Mouse (Mus musculus) forebrain, embryonic 14.5 days (tissue): ENCODE measurements around the gene Rp9. TPM values are rescaled to one million over a fixed set of nuclear protein-coding genes. Genes with fewer than 3 reads are reported as not detected.
A peak's percentile ranks its signal among the peaks of the same experiment; 100 is the strongest.
"Not testable (repeated sequence)": the region's sequence is repeated elsewhere in the genome, so short reads cannot be mapped to it uniquely, and the experiment has no call there.

Experiments
- ATAC-seq: fragments of 200-750 bp; cut with Nextera tagmentation; 2 replicates; pipeline ENCODE4 v1.8.0; 2017; ENCODE audit warnings: mild to moderate bottlenecking, moderate library complexity
- DNase-seq: peaks from one replicate; pipeline ENCODE4 v3.0.0-alpha.2; 2015; ENCODE audit warnings: low spot score
- H3K27ac ChIP-seq: fragments of 300-500 bp; sonication (generic); 2 replicates; pipeline ENCODE4 v1.5.1; 2014; ENCODE audit warnings: low read depth, mild to moderate bottlenecking, control low read depth, low read length, moderate library complexity
- H3K27me3 ChIP-seq: fragments of 300-500 bp; sonication (generic); replicated peaks from 2 replicates; pipeline ENCODE4 v1.6.1; 2014; ENCODE audit warnings: low read length, control low read depth, mixed read lengths; ENCODE audit not compliant: control insufficient read depth, insufficient read depth
- H3K36me3 ChIP-seq: fragments of 300-500 bp; sonication (generic); 2 replicates; pipeline ENCODE4 v1.6.1; 2014; ENCODE audit warnings: low read length, control low read depth; ENCODE audit not compliant: control insufficient read depth, insufficient read depth
- H3K4me1 ChIP-seq: fragments of 300-500 bp; sonication (generic); 2 replicates; pipeline ENCODE4 v1.6.1; 2014; ENCODE audit warnings: antibody characterized with exemption, low read length, control low read depth; ENCODE audit not compliant: control insufficient read depth, insufficient read depth
- H3K4me2 ChIP-seq: fragments of 300-500 bp; sonication (generic); 2 replicates; pipeline ENCODE4 v1.6.1; 2014; ENCODE audit warnings: mild to moderate bottlenecking, control low read depth, low read length
- H3K4me3 ChIP-seq: fragments of 300-500 bp; sonication (generic); 2 replicates; pipeline ENCODE4 v1.5.1; 2014; ENCODE audit warnings: low read depth, low read length, control low read depth
- H3K9ac ChIP-seq: fragments of 300-500 bp; sonication (generic); 2 replicates; pipeline ENCODE4 v1.6.1; 2014; ENCODE audit warnings: mild to moderate bottlenecking, low read length, control low read depth, moderate library complexity
- H3K9me3 ChIP-seq: fragments of 300-500 bp; sonication (generic); replicated peaks from 2 replicates; pipeline ENCODE4 v1.6.1; 2016; ENCODE audit warnings: low read length, control low read depth, mixed read lengths; ENCODE audit not compliant: control insufficient read depth
- WGBS: fragments of 180-500 bp; shearing (Covaris S2); extraction: QIAGEN DNeasy Blood & Tissue Kit; methylation state at CpG from one replicate; pipeline ENCODE4 v1.1.7; 2014; 5-methylcytosine and 5-hydroxymethylcytosine counted together
- polyA plus RNA-seq: library from polyadenylated mRNA; unstranded; fragments of >200 nt; fragmentation: Nextera tagmentation; extraction: Ambion mirVana; gene quantifications from 2 replicates; pipeline ENCODE4 v1.2.1, GENCODE M21; 2014

The Rp9 gene
- polyA plus RNA-seq, 1 experiment from 2014 or later: 60.8 TPM

DNA sequence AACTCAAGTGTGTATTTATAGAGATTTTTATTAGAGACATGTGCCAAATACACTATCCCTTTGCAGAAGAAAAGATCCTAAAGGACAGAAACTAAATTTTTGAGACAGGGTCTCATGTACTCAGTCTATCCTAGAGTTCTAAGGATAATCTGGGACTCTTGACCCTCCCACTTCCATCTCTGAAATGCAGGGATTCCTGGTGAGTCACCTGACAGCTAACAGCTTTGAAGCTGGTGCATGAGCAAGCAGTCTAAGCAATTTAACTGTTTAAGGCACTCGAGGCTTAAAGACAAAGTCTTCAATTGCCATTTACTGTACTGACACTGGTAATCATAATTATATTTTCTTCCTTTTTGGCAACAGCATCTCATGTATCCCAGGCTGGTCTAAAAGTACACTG is 47.0 kb downstream of the Rp9 start:
- no peaks in the 10 kb centered on the region for H3K36me3 ChIP-seq
- 66% methylated on average over 1 of the region's 1 CpGs for WGBS
- no peak overlapping the region for H3K4me2 ChIP-seq
- no peaks in the 10 kb centered on the region for H3K27me3 ChIP-seq
- DNase-seq (no peak), ATAC-seq (no peak)
- no peaks in the 10 kb centered on the region for H3K9me3 ChIP-seq
- no peak overlapping the region for H3K9ac ChIP-seq
- H3K4me1 ChIP-seq: no peaks in the 10 kb centered on the region
- H3K27ac ChIP-seq: no peak overlapping the region
- H3K4me3 ChIP-seq: no peak overlapping the region

DNA sequence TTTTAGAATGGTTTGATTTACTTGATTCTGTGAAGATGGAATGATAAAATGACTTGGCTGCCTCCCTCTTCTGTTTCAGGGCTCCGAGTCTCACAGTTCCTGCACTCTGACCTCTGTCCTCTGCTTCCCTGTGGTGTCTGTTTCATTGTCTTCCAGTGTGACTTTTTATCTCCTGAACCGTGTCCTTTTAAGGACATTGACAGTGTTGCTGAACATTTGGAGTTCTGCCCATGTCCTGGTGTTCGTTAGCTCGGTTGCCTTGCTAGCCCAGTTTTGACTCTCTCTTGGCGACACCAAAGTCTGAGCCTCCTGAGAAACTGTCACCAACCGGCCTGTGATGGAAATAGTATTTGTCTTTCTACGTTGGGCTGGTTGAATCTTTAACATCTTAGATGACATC is 49.1 kb downstream of the Rp9 start:
- H3K9me3 ChIP-seq: no peaks in the 10 kb centered on the region
- no peak overlapping the region for H3K4me3 ChIP-seq
- H3K27ac ChIP-seq: no peak overlapping the region
- H3K36me3 ChIP-seq: no peaks in the 10 kb centered on the region
- no peak overlapping the region for H3K9ac ChIP-seq
- no peak for ATAC-seq
- no peaks in the 10 kb centered on the region for H3K27me3 ChIP-seq
- 42% methylated on average over 7 of the region's 7 CpGs for WGBS
- no peak overlapping the region for H3K4me2 ChIP-seq
- DNase-seq: no peak
- H3K4me1 ChIP-seq: no peaks in the 10 kb centered on the region

DNA sequence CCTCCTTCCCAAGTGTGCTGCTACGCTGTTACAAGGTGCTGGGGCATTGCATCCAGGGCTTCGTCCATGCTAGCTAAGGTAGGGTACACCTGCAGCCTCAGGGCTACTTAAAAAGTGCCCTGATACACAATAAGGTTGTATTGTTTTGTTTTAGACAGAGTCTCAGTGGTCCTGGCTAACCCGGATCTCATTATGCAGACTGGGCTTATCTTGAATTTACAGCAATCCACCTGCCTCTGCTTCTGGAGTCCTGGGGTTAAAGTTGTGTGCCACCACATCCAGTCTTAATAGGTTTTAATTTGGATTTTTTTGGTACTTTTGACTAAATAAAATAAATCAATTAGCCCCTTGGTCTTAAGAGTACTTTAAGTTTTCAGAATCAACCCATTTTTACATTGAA is 49.7 kb downstream of the Rp9 start:
- Histone ChIP-seq H3K4me2 (no peak overlapping the region), H3K4me3 (no peak overlapping the region), H3K27me3 (no peaks in the 10 kb centered on the region), H3K36me3 (no peaks in the 10 kb centered on the region), H3K9ac (no peak overlapping the region), H3K9me3 (no peaks in the 10 kb centered on the region), H3K27ac (no peak overlapping the region), H3K4me1 (no peaks in the 10 kb centered on the region)
- DNase-seq (no peak), ATAC-seq (no peak)
- 83% methylated on average over 3 of the region's 3 CpGs for WGBS

DNA sequence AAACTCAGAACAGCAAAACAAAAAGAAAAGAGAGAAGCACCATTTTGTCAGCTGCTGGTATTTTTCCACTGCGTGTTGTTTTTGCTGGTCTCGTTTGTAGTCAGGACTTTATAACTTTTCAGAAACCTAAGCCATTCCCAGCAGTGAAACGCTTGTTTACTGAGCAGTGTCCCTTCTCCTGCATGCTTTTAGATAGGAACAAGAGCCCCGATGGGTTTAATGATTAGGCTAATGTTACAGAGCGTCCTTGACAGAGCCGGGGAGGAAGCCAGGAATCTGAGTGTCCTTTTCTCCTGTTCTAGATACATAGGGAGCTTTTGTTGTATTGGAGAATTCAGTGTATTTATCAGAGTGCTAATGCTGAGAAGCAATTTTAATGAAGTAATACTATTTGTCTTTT is 52.0 kb downstream of the Rp9 start:
- 49% methylated on average over 6 of the region's 6 CpGs for WGBS
- Histone ChIP-seq H3K9me3 (no peaks in the 10 kb centered on the region), H3K27ac (no peak overlapping the region), H3K9ac (no peak overlapping the region), H3K27me3 (no peaks in the 10 kb centered on the region), H3K4me1 (no peaks in the 10 kb centered on the region), H3K4me2 (no peak overlapping the region), H3K4me3 (no peak overlapping the region), H3K36me3 (no peaks in the 10 kb centered on the region)
- DNase-seq (no peak), ATAC-seq (no peak)

DNA sequence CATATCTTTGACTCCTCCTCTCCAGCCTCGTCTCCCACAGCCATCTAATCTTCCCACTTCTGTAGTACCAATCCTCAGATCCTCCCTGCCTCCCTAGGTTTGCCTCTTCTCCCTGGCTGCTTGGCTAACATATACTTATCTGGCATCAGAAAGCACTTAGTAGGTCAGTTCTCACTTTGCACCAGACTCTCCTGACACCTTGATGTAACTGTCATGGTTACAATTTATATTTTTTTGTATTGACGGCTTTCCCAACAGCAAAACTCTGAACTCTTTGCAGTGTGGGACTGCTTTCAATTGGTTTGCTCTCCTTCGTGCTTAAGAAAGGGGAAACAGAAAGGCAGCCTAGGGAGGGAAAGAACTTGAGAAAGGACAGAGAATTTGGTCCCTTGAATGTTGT is 53.4 kb downstream of the Rp9 start:
- WGBS: 90% methylated on average over 3 of the region's 3 CpGs
- no peak overlapping the region for H3K27ac ChIP-seq
- H3K27me3 ChIP-seq: no peaks in the 10 kb centered on the region
- H3K9ac ChIP-seq: no peak overlapping the region
- no peak overlapping the region for H3K4me3 ChIP-seq
- ATAC-seq (no peak), DNase-seq (no peak)
- H3K9me3 ChIP-seq: no peaks in the 10 kb centered on the region
- no peaks in the 10 kb centered on the region for H3K36me3 ChIP-seq
- H3K4me1 ChIP-seq: no peaks in the 10 kb centered on the region
- H3K4me2 ChIP-seq: no peak overlapping the region

DNA sequence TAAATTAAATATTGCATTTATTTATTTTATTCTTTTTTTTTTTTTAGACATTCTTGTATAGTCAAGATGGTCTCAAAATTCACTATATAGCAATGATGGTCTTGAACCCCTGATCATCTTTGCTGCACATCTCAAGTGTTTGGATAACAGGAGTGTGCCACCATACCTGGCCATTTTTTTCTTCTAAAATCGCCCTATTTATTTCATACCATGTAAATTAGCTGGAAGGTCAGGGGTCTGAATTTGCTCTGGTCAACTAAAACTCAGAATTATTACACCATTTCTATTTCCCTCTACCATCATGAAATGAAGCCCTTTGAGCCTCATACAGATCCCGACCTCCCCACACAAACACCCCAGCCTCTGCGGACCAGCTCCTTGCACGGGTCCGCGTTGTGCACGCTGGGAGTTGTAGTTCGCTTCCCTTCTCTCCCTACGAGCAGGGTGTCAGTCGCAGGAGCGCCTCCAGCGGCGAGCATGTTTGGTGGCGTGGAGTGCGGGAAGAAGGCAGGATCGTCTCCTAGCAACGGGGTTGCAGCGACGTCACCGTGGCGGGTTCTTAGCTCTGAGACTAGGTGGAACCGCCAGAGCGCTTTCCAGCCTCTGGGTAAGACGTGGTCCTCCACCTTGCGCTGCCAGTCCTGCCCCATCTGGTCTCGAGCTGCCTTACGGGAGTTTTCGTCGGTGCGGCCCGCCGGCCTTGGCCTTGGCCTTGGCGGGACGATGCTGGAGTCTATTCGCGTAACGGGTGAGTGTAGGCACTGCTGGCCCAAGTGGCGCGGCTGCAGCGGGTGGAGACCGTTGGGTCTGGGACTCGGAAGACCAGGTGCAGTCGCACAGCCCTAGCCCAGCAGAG is 58.3 kb downstream of the Rp9 start, which contains the start of gene 9530077C05Rik:
9530077C05Rik (plus strand) TSS at position 512 of the 856 bp plus-strand sequence.
- Histone ChIP-seq H3K4me2 (peak within 1 kb of the TSS; percentile 71), H3K27me3 (no peaks in the 10 kb centered on the region), H3K9me3 (no peaks in the 10 kb centered on the region), H3K4me1 (no peaks in the 10 kb centered on the region), H3K36me3 (no peaks in the 10 kb centered on the region), H3K4me3 (peak within 1 kb of the TSS; percentile 58), H3K27ac (peak within 1 kb of the TSS; percentile 55; the same call in 1 of the 2 replicates), H3K9ac (peak within 1 kb of the TSS; percentile 73)
- ATAC-seq (peak; percentile 99), DNase-seq (peak; percentile 99)
- WGBS: 1% methylated on average over 43 of the region's 43 CpGs

DNA sequence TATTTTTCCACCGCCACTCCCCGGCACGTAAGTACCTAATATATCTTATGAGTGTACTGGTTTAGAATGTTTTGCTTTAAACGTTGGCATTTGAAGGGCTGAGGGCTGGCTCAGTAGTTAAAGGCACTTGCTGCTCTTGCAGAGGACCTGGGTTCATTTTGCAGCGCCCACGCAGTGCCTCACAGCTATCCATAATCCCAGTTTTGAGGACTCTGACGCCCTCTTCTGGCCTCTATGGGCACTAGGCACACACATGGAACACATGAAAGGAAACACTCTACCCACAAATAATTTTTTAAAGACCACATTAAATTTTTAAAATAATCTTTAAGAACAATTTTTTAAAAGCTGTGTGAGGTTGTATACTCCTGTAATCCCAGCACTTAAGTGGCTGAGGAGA is 60.0 kb downstream of the Rp9 start:
- Histone ChIP-seq H3K9ac (no peak overlapping the region), H3K4me1 (no peaks in the 10 kb centered on the region), H3K36me3 (no peaks in the 10 kb centered on the region), H3K27ac (no peak overlapping the region), H3K4me3 (no peak overlapping the region), H3K4me2 (no peak overlapping the region), H3K27me3 (no peaks in the 10 kb centered on the region), H3K9me3 (no peaks in the 10 kb centered on the region)
- no peak for ATAC-seq
- no peak for DNase-seq
- 78% methylated on average over 7 of the region's 7 CpGs for WGBS

DNA sequence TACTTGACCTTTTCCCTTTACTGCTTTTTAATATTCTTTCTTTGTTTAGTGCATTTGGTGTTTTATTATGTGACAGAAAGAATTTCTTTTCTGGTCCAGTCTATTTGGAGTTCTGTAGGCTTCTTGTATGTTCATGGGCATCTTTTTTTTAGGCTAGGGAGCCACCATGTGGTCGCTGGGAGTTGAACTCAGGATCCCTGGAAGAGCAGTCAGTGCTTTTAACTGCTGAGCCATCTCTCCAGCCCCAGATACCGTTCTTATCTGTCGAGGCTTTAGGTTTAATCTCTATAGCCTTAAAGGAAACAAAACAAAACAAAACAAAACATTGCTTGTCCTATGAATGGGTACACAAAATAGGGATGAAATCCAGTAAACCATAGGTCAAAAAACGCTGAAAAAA is 61.2 kb downstream of the Rp9 start:
- H3K4me1 ChIP-seq, DNase-seq, H3K4me3 ChIP-seq, H3K36me3 ChIP-seq, H3K27me3 ChIP-seq, H3K9me3 ChIP-seq, ATAC-seq, H3K9ac ChIP-seq, H3K4me2 ChIP-seq, H3K27ac ChIP-seq: not testable (repeated sequence)
- 30% methylated on average over 4 of the region's 4 CpGs for WGBS

DNA sequence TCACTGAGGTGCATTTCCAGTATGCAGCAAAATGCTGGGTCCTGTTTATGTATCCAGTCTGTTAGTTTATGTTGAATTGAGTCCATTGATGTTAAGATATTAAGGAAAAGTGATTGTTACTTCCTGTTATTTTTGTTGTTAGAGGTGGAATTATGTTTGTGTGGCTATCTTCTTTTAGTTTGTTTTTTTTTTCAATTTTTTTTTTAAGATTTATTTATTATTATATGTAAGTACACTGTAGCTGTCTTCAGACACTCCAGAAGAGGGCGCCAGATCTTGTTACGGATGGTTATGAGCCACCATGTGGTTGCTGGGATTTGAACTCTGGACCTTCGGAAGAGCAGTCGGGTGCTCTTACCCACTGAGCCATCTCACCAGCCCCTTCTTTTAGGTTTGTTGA is 61.9 kb downstream of the Rp9 start:
- H3K36me3 ChIP-seq, H3K4me1 ChIP-seq, H3K9ac ChIP-seq, H3K4me2 ChIP-seq, H3K4me3 ChIP-seq, H3K27ac ChIP-seq, DNase-seq, H3K27me3 ChIP-seq, ATAC-seq, H3K9me3 ChIP-seq: not testable (repeated sequence)
- WGBS: 74% methylated on average over 3 of the region's 4 CpGs
